Mouse (Mus musculus) embryonic facial prominence, embryonic 11.5 days (tissue): ENCODE data around the gene Gtpbp6. TPM values are rescaled to one million over a fixed set of nuclear protein-coding genes. Genes with fewer than 3 reads are reported as not detected.
"Not testable (repeated sequence)": the region's sequence is repeated elsewhere in the genome, so short reads cannot be mapped to it uniquely, and the experiment has no call there.

Source experiments
- ATAC-seq: fragments of 200-750 bp; cut with Nextera tagmentation; replicated peaks from 2 replicates; pipeline ENCODE4 v1.8.0; 2017; ENCODE audit warnings: low read depth; ENCODE audit not compliant: insufficient number of reproducible peaks, low FRiP score, low TSS enrichment
- DNase-seq: peaks from one replicate; pipeline ENCODE4 v3.0.0-alpha.2; 2015; ENCODE audit warnings: low spot score
- H3K27ac ChIP-seq: fragments of 300-500 bp; sonication (generic); replicated peaks from 2 replicates; pipeline ENCODE4 v1.5.1; 2014; ENCODE audit warnings: mild to moderate bottlenecking, low read depth, low read length, control low read depth
- H3K27me3 ChIP-seq: fragments of 300-500 bp; sonication (generic); 2 replicates; pipeline ENCODE4 v1.6.1; 2014; ENCODE audit warnings: mild to moderate bottlenecking, low read length, moderate library complexity, mixed read lengths; ENCODE audit not compliant: control insufficient read depth, insufficient read depth
- H3K36me3 ChIP-seq: fragments of 300-500 bp; sonication (generic); replicated peaks from 2 replicates; pipeline ENCODE4 v1.6.1; 2014; ENCODE audit warnings: low read depth, mild to moderate bottlenecking, low read length, moderate library complexity, mixed read lengths; ENCODE audit not compliant: control insufficient read depth, insufficient read depth
- H3K4me1 ChIP-seq: fragments of 300-500 bp; sonication (generic); 2 replicates; pipeline ENCODE4 v1.6.1; 2014; ENCODE audit warnings: low read length, mixed read lengths; ENCODE audit not compliant: control insufficient read depth, insufficient read depth
- H3K4me2 ChIP-seq: fragments of 300-500 bp; sonication (generic); 2 replicates; pipeline ENCODE4 v1.6.1; 2014; ENCODE audit warnings: low read depth, mild to moderate bottlenecking, control low read depth, low read length, moderate library complexity
- H3K4me3 ChIP-seq: fragments of 300-500 bp; sonication (generic); 2 replicates; pipeline ENCODE4 v1.5.1; 2014; ENCODE audit warnings: low read depth, low read length, control low read depth
- H3K9ac ChIP-seq: fragments of 300-500 bp; sonication (generic); replicated peaks from 2 replicates; pipeline ENCODE4 v1.6.1; 2014; ENCODE audit warnings: mild to moderate bottlenecking, control low read depth, low read length
- H3K9me3 ChIP-seq: fragments of 300-500 bp; sonication (generic); replicated peaks from 2 replicates; pipeline ENCODE4 v1.6.1; 2016; ENCODE audit warnings: mild to moderate bottlenecking, low read length, inconsistent platforms, mixed read lengths; ENCODE audit not compliant: control insufficient read depth
- WGBS: fragments of 180-500 bp; shearing (Covaris S2); extraction: QIAGEN DNeasy Blood & Tissue Kit; methylation state at CpG from one replicate; pipeline ENCODE4 v1.1.7; 2014; 5-methylcytosine and 5-hydroxymethylcytosine counted together
- polyA plus RNA-seq: library from polyadenylated mRNA; unstranded; fragments of >200 nt; fragmentation: Nextera tagmentation; extraction: Ambion mirVana; gene quantifications from 2 replicates; pipeline ENCODE4 v1.2.1, GENCODE M21; 2014

Gtpbp6 gene
- polyA plus RNA-seq, 1 experiment from 2014 or later, result 20.9 TPM

DNA sequence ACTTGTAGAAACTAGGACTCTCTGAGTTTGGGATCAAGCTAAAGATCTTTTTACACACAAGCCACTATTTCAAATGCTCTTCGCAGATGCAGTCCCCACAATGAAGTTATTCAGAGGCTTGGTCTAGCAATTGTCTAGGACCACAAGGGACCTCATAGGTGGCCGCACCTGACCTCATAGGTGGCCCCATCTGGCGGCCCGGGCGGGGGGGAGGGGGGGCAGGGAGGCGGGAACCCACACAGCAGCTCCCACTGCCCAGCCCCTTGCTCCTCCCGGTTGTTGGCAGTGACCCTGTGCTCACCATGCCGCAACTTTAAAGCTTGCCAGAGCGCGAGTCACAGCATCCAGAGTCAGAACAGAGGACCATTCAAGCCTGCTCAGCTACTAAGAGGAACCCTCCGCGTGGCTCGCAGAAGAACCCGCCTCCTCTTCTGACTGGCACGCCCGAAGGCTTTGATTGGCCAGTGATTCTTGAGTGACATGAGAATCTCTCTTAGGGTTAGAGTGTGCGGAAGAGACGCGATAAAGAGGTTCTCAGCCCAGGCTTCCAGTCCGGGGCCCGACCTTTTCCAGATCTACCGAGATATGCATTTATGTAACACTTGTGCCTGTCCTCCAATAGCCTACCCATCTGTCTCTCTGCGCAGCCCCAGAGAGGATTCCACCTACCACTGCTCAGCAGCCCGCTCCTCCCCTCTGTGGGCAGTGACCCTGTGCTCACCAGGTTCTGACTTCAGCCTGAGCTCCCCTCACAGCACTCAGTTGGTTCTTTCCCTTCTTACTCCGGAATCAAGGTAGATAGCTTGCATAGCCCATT lies 13.8 kb downstream of the Gtpbp6 start, which contains the start of gene Gm35315:
Gene Gm35315 (minus strand): TSS at position 391 of the 817 bp plus-strand sequence.
- peak; percentile 97 for ATAC-seq
- Histone ChIP-seq H3K4me3 (peak within 1 kb of the TSS; percentile 45), H3K27ac (no peak within 1 kb of the TSS), H3K27me3 (no peaks in the 10 kb centered on the region), H3K4me2 (peak within 1 kb of the TSS; percentile 56), H3K9me3 (no peaks in the 10 kb centered on the region), H3K9ac (peak within 1 kb of the TSS; percentile 61), H3K36me3 (no peaks in the 10 kb centered on the region), H3K4me1 (no peaks in the 10 kb centered on the region)
- peak; percentile 92 for DNase-seq
- WGBS, result under 1% methylated on average over 25 of the region's 25 CpGs

DNA sequence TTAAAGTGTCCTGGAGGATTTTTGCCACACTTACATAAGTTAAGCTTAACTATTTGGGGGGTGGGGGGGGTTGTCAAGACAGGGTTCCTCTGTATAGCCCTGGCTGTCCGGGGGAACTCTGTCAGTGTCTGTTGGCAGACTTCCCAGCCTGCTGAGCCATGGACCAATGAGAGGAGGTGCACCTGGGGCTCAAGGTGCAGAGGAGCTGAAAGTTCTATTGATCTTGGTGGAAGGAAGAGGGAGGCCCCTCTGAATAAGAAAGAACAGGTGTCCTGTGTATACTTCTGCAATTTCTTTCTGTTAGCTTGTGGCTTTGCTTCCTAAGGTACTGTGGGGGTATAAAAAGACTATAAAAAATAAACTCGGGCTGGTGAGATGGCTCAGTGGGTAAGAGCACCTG lies 16.5 kb downstream of the Gtpbp6 start:
- no peak overlapping the region for H3K4me3 ChIP-seq
- no peaks in the 10 kb centered on the region for H3K4me1 ChIP-seq
- no peak for ATAC-seq
- no peak overlapping the region for H3K9ac ChIP-seq
- H3K4me2 ChIP-seq, result no peak overlapping the region
- H3K27ac ChIP-seq, result no peak overlapping the region
- no peaks in the 10 kb centered on the region for H3K36me3 ChIP-seq
- no peaks in the 10 kb centered on the region for H3K27me3 ChIP-seq
- DNase-seq, result no peak
- WGBS, result 74% methylated on average over 2 of the region's 2 CpGs
- no peaks in the 10 kb centered on the region for H3K9me3 ChIP-seq

DNA sequence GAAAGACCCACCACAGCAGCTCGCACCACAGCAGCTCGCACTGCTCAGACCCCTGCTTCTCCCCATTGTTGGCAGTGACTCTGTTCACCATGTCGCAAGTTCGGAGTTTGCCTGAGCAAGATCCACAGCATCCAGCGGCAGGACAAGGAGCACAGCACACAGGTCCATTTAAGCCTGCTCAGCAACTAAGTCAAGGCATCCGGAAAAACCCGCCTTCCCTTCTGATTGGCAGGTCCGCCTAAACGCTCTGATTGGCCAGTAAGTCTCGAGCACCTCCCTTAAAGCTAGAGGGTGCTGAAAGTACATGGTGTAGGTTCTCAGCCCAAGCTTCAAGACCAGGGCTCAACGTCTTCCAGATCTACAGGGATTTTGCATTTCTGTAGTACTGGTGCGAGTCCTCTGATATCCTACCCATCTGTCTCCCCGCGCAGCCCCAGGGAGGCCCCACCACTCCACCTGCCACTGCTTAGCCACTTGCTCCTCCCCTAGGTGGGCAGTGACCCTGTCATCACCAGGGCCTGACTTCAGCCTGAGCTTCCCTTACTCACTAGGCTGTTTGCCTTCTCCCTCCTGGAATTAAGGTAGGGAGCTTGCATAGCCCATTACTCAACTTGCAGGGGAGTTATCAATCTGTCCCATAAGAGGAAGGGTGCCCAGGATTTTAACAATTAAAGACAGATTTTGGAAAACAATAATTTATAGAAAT lies 21.7 kb downstream of the Gtpbp6 start:
- H3K4me1 ChIP-seq, result no peaks in the 10 kb centered on the region
- no peak overlapping the region for H3K9ac ChIP-seq

DNA sequence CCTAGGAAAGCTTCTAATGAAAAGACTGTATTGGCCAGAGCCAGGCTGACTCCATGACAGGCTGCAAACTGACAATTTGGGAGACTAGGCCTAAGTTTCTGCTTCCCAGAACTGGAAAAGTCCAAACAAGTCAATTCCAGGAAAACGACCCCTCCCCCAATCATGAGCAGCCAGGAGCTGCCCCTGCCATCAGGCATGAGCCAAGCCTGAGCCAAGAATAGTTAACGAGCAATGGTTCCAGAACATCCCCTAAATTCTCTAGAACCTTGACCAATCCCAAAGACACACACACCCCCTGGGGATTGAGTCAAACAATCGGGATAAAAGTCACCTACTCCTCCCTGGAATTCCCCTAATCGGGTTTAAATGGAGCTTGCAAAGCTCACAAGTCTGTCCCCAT lies 25.0 kb downstream of the Gtpbp6 start:
- no peak for ATAC-seq
- no peak for DNase-seq
- no peaks in the 10 kb centered on the region for H3K9me3 ChIP-seq
- H3K27me3 ChIP-seq, result no peaks in the 10 kb centered on the region
- 79% methylated on average over 4 of the region's 4 CpGs for WGBS
- H3K27ac ChIP-seq, result no peak overlapping the region
- H3K4me2 ChIP-seq, result no peak overlapping the region
- H3K4me3 ChIP-seq, result no peak overlapping the region
- H3K9ac ChIP-seq, result no peak overlapping the region
- no peaks in the 10 kb centered on the region for H3K4me1 ChIP-seq
- no peaks in the 10 kb centered on the region for H3K36me3 ChIP-seq

More for the DNA sequence above, 21.7 kb downstream of the Gtpbp6 start:
- Histone ChIP-seq H3K27me3 (no peaks in the 10 kb centered on the region), H3K36me3 (no peaks in the 10 kb centered on the region), H3K4me2 (no peak overlapping the region), H3K9me3 (no peaks in the 10 kb centered on the region), H3K27ac (no peak overlapping the region), H3K4me3 (no peak overlapping the region)
- DNase-seq, result no peak
- no peak for ATAC-seq
- WGBS, result 35% methylated on average over 14 of the region's 14 CpGs

DNA sequence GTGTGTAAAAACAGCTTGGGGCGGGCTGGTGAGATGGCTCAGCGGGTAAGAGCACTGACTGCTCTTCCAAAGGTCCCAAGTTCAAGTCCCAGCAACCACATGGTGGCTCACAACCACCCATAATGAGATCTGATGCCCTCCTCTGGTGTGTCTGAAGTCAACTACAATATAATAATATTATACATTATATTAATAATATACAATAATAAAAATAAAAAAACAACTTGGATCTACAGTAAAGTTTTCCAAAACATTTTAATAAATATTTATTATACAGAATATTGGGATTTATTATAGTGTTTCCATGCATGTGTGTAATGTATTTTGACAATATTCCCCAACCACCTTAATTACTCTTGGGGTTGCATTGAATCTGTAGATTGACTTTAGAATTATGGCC lies 35.6 kb downstream of the Gtpbp6 start, which contains the start of gene Gm17655:
Gene Gm17655 (minus strand): TSS at position 101 of the 400 bp plus-strand sequence.
- H3K4me2 ChIP-seq, DNase-seq, H3K27ac ChIP-seq, H3K4me3 ChIP-seq, H3K9ac ChIP-seq, H3K36me3 ChIP-seq, H3K4me1 ChIP-seq, ATAC-seq, H3K27me3 ChIP-seq, H3K9me3 ChIP-seq: not testable (repeated sequence)
- WGBS, result 69% methylated on average over 2 of the region's 2 CpGs

DNA sequence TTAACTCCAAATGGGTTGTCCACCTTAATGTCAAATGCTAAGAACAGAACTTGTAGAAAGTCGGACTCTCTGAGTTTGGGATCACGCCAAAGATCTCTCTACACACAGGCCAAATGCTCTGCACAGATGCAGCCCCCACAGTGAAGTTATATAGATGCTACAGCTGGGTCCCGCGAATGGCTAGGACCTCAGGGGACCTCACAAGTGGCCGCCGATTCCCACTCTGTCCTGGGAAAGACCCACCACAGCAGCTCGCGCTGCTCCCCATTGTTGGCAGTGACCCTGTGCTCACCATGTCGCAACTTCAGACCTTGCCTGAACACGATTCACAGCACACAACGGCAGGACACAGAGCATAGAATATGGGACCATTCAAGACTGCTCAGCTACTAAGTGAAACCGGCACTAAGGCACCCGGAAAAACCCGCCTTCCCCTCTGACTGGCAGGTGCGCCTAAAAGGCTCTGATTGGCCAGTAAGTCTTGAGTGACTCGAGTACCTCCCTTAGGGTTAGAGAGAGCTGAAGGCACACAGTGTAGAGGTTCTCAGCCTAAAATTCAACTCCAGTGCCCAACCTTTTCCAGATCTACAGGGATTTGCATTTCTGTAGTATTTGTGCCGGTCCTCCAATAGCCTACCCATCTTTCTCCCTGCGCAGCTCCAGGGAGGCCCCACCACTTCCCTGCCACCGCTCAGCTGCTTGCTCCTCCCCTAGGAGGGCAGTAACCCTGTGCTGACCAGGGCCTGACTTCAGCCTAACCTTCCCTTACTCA lies 50.2 kb downstream of the Gtpbp6 start:
- peak overlapping the region; percentile 46 for H3K4me3 ChIP-seq
- H3K4me1 ChIP-seq, result no peaks in the 10 kb centered on the region
- peak; percentile 84 for DNase-seq
- no peaks in the 10 kb centered on the region for H3K27me3 ChIP-seq
- peak overlapping the region; percentile 63 for H3K9ac ChIP-seq
- H3K36me3 ChIP-seq, result no peaks in the 10 kb centered on the region
- WGBS, result 2% methylated on average over 19 of the region's 19 CpGs
- H3K9me3 ChIP-seq, result no peaks in the 10 kb centered on the region
- no peak overlapping the region for H3K27ac ChIP-seq
- ATAC-seq, result peak; percentile 98
- H3K4me2 ChIP-seq, result peak overlapping the region; percentile 49
